Mouse (Mus musculus) layer of hippocampus, adult 18-20 months (tissue): ENCODE data around the gene Alg13. TPM values are rescaled to one million over a fixed set of nuclear protein-coding genes. Genes with fewer than 3 reads are reported as not detected.

ENCODE experiments used
- microRNA-seq, 2 experiments: library from miRNA; unstranded; fragments of <30 nt; microRNA quantifications; one replicate each; pipeline ENCODE4 v1.2.0; 2021
- total RNA-seq, 2 experiments: library from RNA; stranded (reverse); gene quantifications; 2 replicates each; pipeline ENCODE4 v1.2.3; 2021

Gene Alg13
- total RNA-seq, 2 experiments from 2014 or later, result 8.4 to 8.8 TPM

Small RNA genes lying within 50 kb of the gene (microRNA-seq; reads per million reads assigned to microRNA genes)
- gene Mir680-2, result 0 reads per million in 2 experiments

Other genes with a start within 250 kb of the Alg13 start
- under 1 TPM; 0.15 to 0.22 TPM for gene A730046J19Rik, start 164.1 kb upstream of the Alg13 start, total RNA-seq
- gene Trpc5os, start 138.8 kb downstream of the Alg13 start, total RNA-seq, result not detected